Mouse (Mus musculus) heart, adult 11 months (tissue): ENCODE results near the gene Ppp3cb.

ENCODE experiments used
- DNase-seq: peaks from one replicate; pipeline ENCODE4 v3.0.0; 2022

Gene Ppp3cb

GRCm38 (mm10) chr14:20479291-20480194, 66.8 kb downstream of the Ppp3cb start, which contains the start of gene Anxa7:
TSS of gene Anxa7 (minus strand) at chr14:20480133.
- peak; percentile 99 for DNase-seq

- DNase-seq, result peak; percentile 98
These were observed 67.6 kb downstream of the Ppp3cb start for GRCm38 (mm10) chr14:20478801-20479200.

- no peak for DNase-seq
These were observed 68.0 kb downstream of the Ppp3cb start for GRCm38 (mm10) chr14:20478385-20478784.

GRCm38 (mm10) chr14:20477261-20478025, 68.9 kb downstream of the Ppp3cb start:
- DNase-seq, result peak; percentile 55

- DNase-seq, result peak; percentile 82
These were observed 86.2 kb downstream of the Ppp3cb start for GRCm38 (mm10) chr14:20460216-20460615.

GRCm38 (mm10) chr14:20458378-20458777, 88.0 kb downstream of the Ppp3cb start:
- DNase-seq, result peak; percentile 82

GRCm38 (mm10) chr14:20452929-20453328, 93.4 kb downstream of the Ppp3cb start:
- no peak for DNase-seq

- DNase-seq, result peak; percentile 86
These were observed 94.5 kb downstream of the Ppp3cb start, which contains the start of gene Cfap70 for GRCm38 (mm10) chr14:20451765-20452331. TSS of gene Cfap70 (minus strand) at chr14:20452226.

- DNase-seq, result no peak
These were observed 95.1 kb downstream of the Ppp3cb start for GRCm38 (mm10) chr14:20451302-20451701.
